Mouse (Mus musculus) layer of hippocampus, adult 11-12 months (tissue): ENCODE results near the gene Gm3298.
"Not testable (repeated sequence)": the region's sequence is repeated elsewhere in the genome, so short reads cannot be mapped to it uniquely, and the experiment has no call there.

ENCODE experiments used
- DNase-seq: peaks from one replicate; pipeline ENCODE4 v3.0.0; 2022; ENCODE audit warnings: low spot score

The Gm3298 gene

DNA sequence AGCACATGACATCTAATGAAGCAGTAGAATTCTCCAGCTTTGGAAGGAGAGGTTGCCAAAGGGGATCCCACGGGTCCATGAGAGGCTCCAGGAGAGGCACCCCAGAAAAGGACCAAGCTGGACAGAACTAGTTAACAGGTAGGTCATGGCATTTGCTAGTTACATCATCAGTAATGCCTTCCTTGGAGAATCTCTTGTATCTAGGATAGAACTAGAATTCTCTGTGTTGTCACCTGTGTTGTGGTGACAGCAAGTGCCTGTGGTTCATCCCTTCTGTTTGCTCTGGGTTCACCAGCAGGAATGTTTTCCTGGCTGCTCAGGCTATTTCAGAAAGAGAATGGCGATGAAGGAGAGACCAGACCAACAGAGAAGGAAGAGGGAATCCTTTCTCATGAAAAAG lies at the start of gene Gm3298:
Gene Gm3298, plus strand, starts transcription at position 301 of the 400 bp plus-strand sequence.
- not testable (repeated sequence) for DNase-seq

DNA sequence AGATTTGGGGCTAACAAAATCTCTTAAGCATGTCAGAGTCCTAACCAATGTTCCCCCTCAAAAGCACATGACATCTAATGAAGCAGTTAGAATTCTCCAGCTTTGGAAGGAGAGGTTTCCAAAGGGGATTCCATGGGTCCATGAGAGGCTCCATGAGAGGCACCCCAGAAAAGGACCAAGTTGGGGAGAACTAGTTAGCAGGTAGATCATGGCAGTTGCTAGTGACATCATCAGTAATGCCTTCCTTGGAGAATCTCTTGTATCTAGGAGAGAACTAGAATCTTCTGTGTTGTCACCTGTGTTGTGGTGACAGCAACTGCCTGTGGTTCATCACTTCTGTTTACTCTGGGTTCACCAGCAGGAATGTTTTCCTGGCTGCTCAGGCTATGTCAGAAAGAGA lies 32.1 kb upstream of the Gm3298 start, which contains the start of gene Gm8297:
Gene Gm8297, plus strand, starts transcription at position 301 of the 400 bp plus-strand sequence.
- DNase-seq = not testable (repeated sequence)

DNA sequence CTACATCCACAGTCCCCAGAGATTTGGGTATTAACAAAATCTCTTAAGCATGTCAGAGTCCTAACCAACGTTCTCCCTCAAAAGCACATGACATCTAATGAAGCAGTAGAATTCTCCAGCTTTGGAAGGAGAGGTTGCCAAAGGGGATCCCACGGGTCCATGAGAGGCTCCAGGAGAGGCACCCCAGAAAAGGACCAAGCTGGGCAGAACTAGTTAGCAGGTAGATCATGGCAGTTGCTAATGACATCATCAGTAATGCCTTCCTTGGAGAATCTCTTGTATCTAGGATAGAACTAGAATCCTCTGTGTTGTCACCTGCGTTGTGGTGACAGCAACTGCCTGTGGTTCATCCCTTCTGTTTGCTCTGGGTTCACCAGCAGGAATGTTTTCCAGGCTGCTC lies 34.6 kb downstream of the Gm3298 start, which contains the start of gene 4930555G01Rik:
Gene 4930555G01Rik, plus strand, starts transcription at position 301 of the 400 bp plus-strand sequence.
- not testable (repeated sequence) for DNase-seq
